Mouse (Mus musculus): ENCODE results near the gene Csmd2. TPM values are rescaled to one million over a fixed set of nuclear protein-coding genes. Genes with fewer than 3 reads are reported as not detected.

Csmd2 gene
- polyA plus RNA-seq, 1 experiment = 13.4 TPM

GRCm38 (mm10) chr4:128392279-128392678 is 404.6 kb downstream of the Csmd2 start:
- Histone ChIP-seq H3K4me1 (ENCODE audit: control insufficient read depth, insufficient read depth, low read length) (peaks cover 9% of the 10 kb centered on the region), H3K27me3 (ENCODE audit: control insufficient read depth, insufficient read depth, low read length) (no peaks in the 10 kb centered on the region; the same call in 1 of the 2 replicates), H3K27ac (ENCODE audit: insufficient read depth, low read length) (no peak overlapping the region), H3K4me3 (replicated peaks; ENCODE audit: insufficient read depth, low read depth, low read length) (no peak overlapping the region)
- no peak for DNase-seq
- 73% methylated on average over 3 of the region's 3 CpGs for WGBS
- no peak for TF ChIP-seq CTCF (IDR thresholded peaks at IDR 0.05; ENCODE audit: borderline replicate concordance, insufficient read depth, low read depth, low read length)
- TF ChIP-seq POLR2A (IDR thresholded peaks at IDR 0.05; ENCODE audit: borderline replicate concordance, insufficient read depth, low read length) = no peak

- WGBS = 87% methylated on average over 4 of the region's 4 CpGs
- H3K27ac ChIP-seq (ENCODE audit: insufficient read depth, low read length) = no peak overlapping the region
- H3K27me3 ChIP-seq (ENCODE audit: control insufficient read depth, insufficient read depth, low read length) = no peaks in the 10 kb centered on the region; the same call in 1 of the 2 replicates
- TF ChIP-seq POLR2A (IDR thresholded peaks at IDR 0.05; ENCODE audit: borderline replicate concordance, insufficient read depth, low read length) = no peak
- TF ChIP-seq CTCF (IDR thresholded peaks at IDR 0.05; ENCODE audit: borderline replicate concordance, insufficient read depth, low read depth, low read length) = no peak
- DNase-seq = no peak
- peaks cover 22% of the 10 kb centered on the region for H3K4me1 ChIP-seq (ENCODE audit: control insufficient read depth, insufficient read depth, low read length)
- H3K4me3 ChIP-seq (replicated peaks; ENCODE audit: insufficient read depth, low read depth, low read length) = no peak overlapping the region
Observed at GRCm38 (mm10) chr4:128393864-128394263, 406.2 kb downstream of the Csmd2 start.

- DNase-seq = peak; percentile 33 to 45
- no peak overlapping the region for H3K27ac ChIP-seq (ENCODE audit: insufficient read depth, low read length)
- WGBS = 76% methylated on average over 5 of the region's 5 CpGs
Observed at GRCm38 (mm10) chr4:128396616-128397015, 409.0 kb downstream of the Csmd2 start.

GRCm38 (mm10) chr4:128397804-128398203 is 410.1 kb downstream of the Csmd2 start:
- Histone ChIP-seq H3K27me3 (ENCODE audit: control insufficient read depth, insufficient read depth, low read length) (no peaks in the 10 kb centered on the region; the same call in 1 of the 2 replicates), H3K4me1 (ENCODE audit: control insufficient read depth, insufficient read depth, low read length) (peaks cover 31% of the 10 kb centered on the region), H3K27ac (ENCODE audit: insufficient read depth, low read length) (no peak overlapping the region), H3K4me3 (replicated peaks; ENCODE audit: insufficient read depth, low read depth, low read length) (no peak overlapping the region)
- WGBS = 66% methylated on average over 7 of the region's 7 CpGs
- TF ChIP-seq CTCF (IDR thresholded peaks at IDR 0.05; ENCODE audit: borderline replicate concordance, insufficient read depth, low read depth, low read length) (no peak), POLR2A (IDR thresholded peaks at IDR 0.05; ENCODE audit: borderline replicate concordance, insufficient read depth, low read length) (no peak)
- peak; percentile 38 to 46 for DNase-seq

More at GRCm38 (mm10) chr4:128396616-128397015, 409.0 kb downstream of the Csmd2 start:
- Histone ChIP-seq H3K27me3 (ENCODE audit: control insufficient read depth, insufficient read depth, low read length) (no peaks in the 10 kb centered on the region; the same call in 1 of the 2 replicates), H3K4me3 (replicated peaks; ENCODE audit: insufficient read depth, low read depth, low read length) (no peak overlapping the region), H3K4me1 (ENCODE audit: control insufficient read depth, insufficient read depth, low read length) (peaks cover 26% of the 10 kb centered on the region)
- no peak for TF ChIP-seq CTCF (IDR thresholded peaks at IDR 0.05; ENCODE audit: borderline replicate concordance, insufficient read depth, low read depth, low read length)
- TF ChIP-seq POLR2A (IDR thresholded peaks at IDR 0.05; ENCODE audit: borderline replicate concordance, insufficient read depth, low read length) = no peak

- Histone ChIP-seq H3K27ac (ENCODE audit: insufficient read depth, low read length) (no peak overlapping the region), H3K4me1 (ENCODE audit: control insufficient read depth, insufficient read depth, low read length) (peaks cover 33% of the 10 kb centered on the region), H3K4me3 (replicated peaks; ENCODE audit: insufficient read depth, low read depth, low read length) (no peak overlapping the region), H3K27me3 (ENCODE audit: control insufficient read depth, insufficient read depth, low read length) (no peaks in the 10 kb centered on the region; the same call in 1 of the 2 replicates)
- DNase-seq = peak; percentile 85 to 93
- 10% methylated on average over 7 of the region's 7 CpGs for WGBS
- TF ChIP-seq POLR2A (IDR thresholded peaks at IDR 0.05; ENCODE audit: borderline replicate concordance, insufficient read depth, low read length) (no peak), CTCF (IDR thresholded peaks at IDR 0.05; ENCODE audit: borderline replicate concordance, insufficient read depth, low read depth, low read length) (0 out of 2 replicates have a peak, but pooled peaks have one; percentile 7)
Observed at GRCm38 (mm10) chr4:128398948-128399347, 411.3 kb downstream of the Csmd2 start.

- TF ChIP-seq POLR2A (IDR thresholded peaks at IDR 0.05; ENCODE audit: borderline replicate concordance, insufficient read depth, low read length) = no peak
- no peak for TF ChIP-seq CTCF (IDR thresholded peaks at IDR 0.05; ENCODE audit: borderline replicate concordance, insufficient read depth, low read depth, low read length)
- H3K27ac ChIP-seq (ENCODE audit: insufficient read depth, low read length) = no peak overlapping the region
- no peaks in the 10 kb centered on the region; the same call in 1 of the 2 replicates for H3K27me3 ChIP-seq (ENCODE audit: control insufficient read depth, insufficient read depth, low read length)
- DNase-seq = no peak
- H3K4me1 ChIP-seq (ENCODE audit: control insufficient read depth, insufficient read depth, low read length) = peaks cover 33% of the 10 kb centered on the region
- no peak overlapping the region for H3K4me3 ChIP-seq (replicated peaks; ENCODE audit: insufficient read depth, low read depth, low read length)
- 94% methylated on average over 6 of the region's 6 CpGs for WGBS
Observed at GRCm38 (mm10) chr4:128400016-128400415, 412.4 kb downstream of the Csmd2 start.

GRCm38 (mm10) chr4:128401591-128401990 is 413.9 kb downstream of the Csmd2 start:
- WGBS = over 99% methylated on average over 3 of the region's 3 CpGs
- peaks cover 29% of the 10 kb centered on the region for H3K4me1 ChIP-seq (ENCODE audit: control insufficient read depth, insufficient read depth, low read length)
- no peaks in the 10 kb centered on the region; the same call in 1 of the 2 replicates for H3K27me3 ChIP-seq (ENCODE audit: control insufficient read depth, insufficient read depth, low read length)
- no peak overlapping the region for H3K4me3 ChIP-seq (replicated peaks; ENCODE audit: insufficient read depth, low read depth, low read length)
- TF ChIP-seq CTCF (IDR thresholded peaks at IDR 0.05; ENCODE audit: borderline replicate concordance, insufficient read depth, low read depth, low read length) = no peak
- no peak for TF ChIP-seq POLR2A (IDR thresholded peaks at IDR 0.05; ENCODE audit: borderline replicate concordance, insufficient read depth, low read length)
- no peak for DNase-seq
- H3K27ac ChIP-seq (ENCODE audit: insufficient read depth, low read length) = no peak overlapping the region

GRCm38 (mm10) chr4:128402706-128403105 is 415.0 kb downstream of the Csmd2 start:
- Histone ChIP-seq H3K4me1 (ENCODE audit: control insufficient read depth, insufficient read depth, low read length) (peaks cover 19% of the 10 kb centered on the region), H3K4me3 (replicated peaks; ENCODE audit: insufficient read depth, low read depth, low read length) (no peak overlapping the region), H3K27ac (ENCODE audit: insufficient read depth, low read length) (no peak overlapping the region), H3K27me3 (ENCODE audit: control insufficient read depth, insufficient read depth, low read length) (no peaks in the 10 kb centered on the region)
- no peak for TF ChIP-seq CTCF (IDR thresholded peaks at IDR 0.05; ENCODE audit: borderline replicate concordance, insufficient read depth, low read depth, low read length)
- TF ChIP-seq POLR2A (IDR thresholded peaks at IDR 0.05; ENCODE audit: borderline replicate concordance, insufficient read depth, low read length) = no peak
- 32% methylated on average over 1 of the region's 1 CpGs for WGBS
- DNase-seq = peak; percentile 42 to 59
